Mouse (Mus musculus) megakaryocyte progenitor cell, adult 5-6 weeks (primary cell): Measurements from ENCODE around the gene Gm17622. TPM values are rescaled to one million over a fixed set of nuclear protein-coding genes. Genes with fewer than 3 reads are reported as not detected.

Source experiments
- ATAC-seq: replicated peaks from 2 replicates; pipeline ENCODE4 v1.8.0; 2016; ENCODE audit warnings: mild to moderate bottlenecking, moderate TSS enrichment, inconsistent platforms; ENCODE audit not compliant: poor library complexity
- total RNA-seq, 2 experiments: library from RNA; stranded (forward) in 1 of 2; stranded (reverse) in 1 of 2; fragments of 157-497, 149-512 nt in 1 of 2; fragments of 200-1000 nt in 1 of 2; gene quantifications; 2 replicates each; pipeline versions ENCODE4 v1.2.3 to v1.2.4; 2015 to 2017

Gene Gm17622
- total RNA-seq, 2 experiments from 2014 or later, result not detected

GRCm38 (mm10) chr13:96507541-96507940, 17.0 kb downstream of the Gm17622 start:
- ATAC-seq, result no peak

DNA sequence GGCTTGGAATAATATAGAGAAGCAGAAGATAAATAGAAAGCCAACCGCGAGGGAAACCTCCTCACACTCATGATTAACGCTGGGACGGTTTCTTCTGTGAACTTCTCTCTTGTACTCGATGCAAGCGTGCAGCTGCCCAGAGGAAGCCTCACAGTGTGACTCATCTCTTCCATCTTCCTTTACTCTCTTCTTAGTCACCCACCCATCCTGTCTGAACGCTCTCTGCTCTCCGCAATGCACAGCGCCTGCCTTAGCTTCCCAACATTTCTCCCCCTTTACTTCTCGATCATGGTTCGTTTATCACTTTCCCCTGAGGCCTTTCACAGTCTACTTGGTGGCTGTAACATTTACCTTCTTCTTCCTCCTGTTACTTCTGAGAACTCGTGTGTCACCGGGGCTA, 20.1 kb downstream of the Gm17622 start:
- ATAC-seq, result peak; percentile 81

- no peak for ATAC-seq
Observed at GRCm38 (mm10) chr13:96511262-96511661, 20.7 kb downstream of the Gm17622 start.

DNA sequence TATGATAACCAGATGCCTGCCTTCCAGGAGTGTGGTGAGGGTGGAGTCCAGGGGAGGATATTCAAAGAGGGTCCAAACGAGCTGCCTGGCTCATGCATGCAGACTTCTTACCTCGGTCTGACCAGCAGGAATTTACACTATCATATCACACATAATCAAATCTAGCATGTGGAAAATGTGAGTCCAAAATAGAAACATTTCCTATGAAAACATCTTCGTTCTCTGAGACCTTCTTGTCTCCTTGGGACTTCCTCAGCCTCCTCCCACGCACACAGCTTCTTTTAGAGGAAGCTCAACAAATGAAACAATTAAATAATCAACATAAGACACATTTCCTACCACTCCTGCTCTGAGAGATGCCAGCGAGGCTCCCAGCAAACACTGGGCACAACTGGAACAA, 21.4 kb downstream of the Gm17622 start:
- ATAC-seq, result no peak

- ATAC-seq, result no peak
Observed at GRCm38 (mm10) chr13:96514154-96514942, 23.8 kb downstream of the Gm17622 start.

DNA sequence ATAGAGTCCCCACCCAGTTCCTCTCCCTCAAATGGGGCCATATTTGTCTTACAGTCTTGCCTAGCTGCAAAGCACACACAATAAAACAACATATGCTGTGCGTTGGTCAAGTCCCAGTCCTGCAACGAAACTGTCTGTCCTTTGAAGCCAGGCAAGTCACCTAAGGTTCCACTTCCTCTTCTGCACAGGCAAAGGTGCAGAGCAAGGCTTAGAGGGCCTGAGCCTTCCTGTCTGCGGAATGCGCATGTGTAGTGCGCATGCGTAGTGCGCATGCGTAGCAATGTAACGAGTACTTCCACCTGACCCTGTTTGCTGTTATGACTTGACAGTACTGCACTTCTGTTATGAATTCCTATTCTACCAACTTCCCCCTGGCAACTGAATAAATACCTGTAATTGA, 25.7 kb downstream of the Gm17622 start:
- peak; percentile 37; the same call in 1 of the 2 replicates for ATAC-seq

- no peak for ATAC-seq
Observed at GRCm38 (mm10) chr13:96517335-96517734, 26.8 kb downstream of the Gm17622 start.

- ATAC-seq, result peak; percentile 54
Observed at GRCm38 (mm10) chr13:96521294-96521693, 30.8 kb downstream of the Gm17622 start.

DNA sequence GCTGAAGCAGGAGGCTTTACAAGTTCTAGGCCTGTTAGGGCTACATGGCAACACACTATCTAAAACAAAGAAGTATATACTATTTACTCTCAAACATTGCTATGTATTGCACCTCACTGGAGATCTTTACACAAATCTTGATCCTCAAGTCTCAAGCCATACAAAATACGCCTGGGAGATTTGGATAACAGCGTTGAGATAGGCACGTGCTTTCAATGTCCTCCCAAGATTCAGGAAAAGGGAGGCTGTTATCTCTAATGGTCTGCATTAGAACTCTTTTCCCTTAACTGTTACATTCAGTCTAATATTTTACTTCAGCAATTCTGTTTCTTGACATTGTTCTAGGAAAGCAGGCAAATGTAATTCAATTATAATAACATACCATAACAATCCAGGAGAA, 36.5 kb downstream of the Gm17622 start:
- ATAC-seq, result no peak

DNA sequence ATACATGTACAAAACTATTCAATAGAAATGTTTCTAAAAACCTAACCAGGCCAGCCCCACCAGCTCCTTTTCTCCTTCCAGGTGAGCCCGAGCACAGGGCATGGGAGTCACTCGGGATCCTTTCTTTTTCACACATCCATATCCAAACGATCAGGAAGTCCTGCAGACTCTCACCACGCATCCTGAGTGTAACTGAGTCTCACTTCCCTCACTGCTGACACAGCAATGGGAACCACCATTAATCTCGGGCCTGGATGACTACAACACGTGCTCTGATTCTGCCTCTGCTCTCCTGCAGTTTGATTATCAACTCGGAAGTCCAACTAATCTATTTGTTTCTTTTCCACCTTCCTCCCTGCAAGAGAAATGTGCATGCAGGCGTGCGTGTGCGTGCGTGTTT, 37.3 kb downstream of the Gm17622 start:
- ATAC-seq, result peak; percentile 65

DNA sequence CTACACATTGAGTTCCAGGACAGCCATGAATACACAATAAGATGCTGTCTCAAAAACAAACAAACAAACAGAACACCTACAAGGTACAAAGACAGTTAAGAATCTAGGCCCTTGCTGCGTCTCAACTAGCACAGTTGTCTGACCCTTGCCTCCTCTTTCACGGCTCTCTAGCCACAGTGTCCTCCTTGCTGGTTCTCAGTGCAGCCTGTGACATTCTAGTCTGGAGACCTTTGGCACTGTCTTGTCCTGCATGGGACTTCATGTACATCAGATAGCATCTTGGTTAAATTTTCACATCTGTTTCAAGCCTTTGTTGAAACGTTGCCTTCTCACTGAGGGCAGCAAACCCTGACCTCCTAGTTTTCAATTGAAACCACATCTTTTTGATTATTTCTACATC, 38.2 kb downstream of the Gm17622 start:
- no peak for ATAC-seq

DNA sequence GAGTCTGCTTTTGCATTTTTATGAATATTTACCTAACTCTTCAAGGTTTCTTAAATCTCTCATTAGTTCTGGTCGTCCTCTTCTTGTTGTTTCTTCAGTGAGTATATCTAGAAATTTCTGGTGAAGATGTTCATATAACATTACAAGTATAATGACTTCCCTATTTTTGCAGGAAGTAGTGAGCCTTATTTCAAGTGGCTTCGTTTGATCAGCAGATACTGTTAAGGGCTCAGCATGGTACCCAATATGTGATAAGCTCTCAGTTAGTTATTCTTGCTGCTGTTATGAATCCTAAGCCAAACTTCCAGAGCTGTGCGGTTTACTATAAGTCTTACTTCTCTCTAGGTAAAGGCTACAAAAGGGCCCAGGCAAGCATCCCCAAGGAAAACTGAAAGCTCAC, 39.0 kb downstream of the Gm17622 start:
- no peak for ATAC-seq

- no peak for ATAC-seq
Observed at GRCm38 (mm10) chr13:96530064-96530463, 39.5 kb downstream of the Gm17622 start.

- ATAC-seq, result no peak
Observed at GRCm38 (mm10) chr13:96532176-96532575, 41.6 kb downstream of the Gm17622 start.

- no peak for ATAC-seq
Observed at GRCm38 (mm10) chr13:96533742-96534141, 43.2 kb downstream of the Gm17622 start.

GRCm38 (mm10) chr13:96536821-96537572, 46.5 kb downstream of the Gm17622 start:
- peak; percentile 54 for ATAC-seq

DNA sequence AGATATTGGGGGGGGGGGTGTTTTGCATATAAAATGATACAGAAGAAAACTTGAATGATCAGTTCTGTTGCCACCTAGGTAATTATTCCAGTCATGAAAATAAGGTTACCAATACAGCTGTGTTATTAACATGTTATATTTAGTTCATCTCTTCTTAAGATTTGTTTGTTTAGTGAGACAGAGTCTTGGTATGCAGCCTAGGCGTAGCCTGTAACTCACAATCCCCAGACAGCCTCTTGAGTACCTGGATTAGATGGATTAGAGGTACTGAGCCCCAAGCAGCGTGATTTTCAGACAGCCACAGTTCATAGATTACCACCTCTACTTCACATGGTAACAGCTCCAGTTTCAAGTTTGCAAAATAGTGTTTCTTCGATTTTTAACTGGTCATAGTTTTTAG, 47.6 kb downstream of the Gm17622 start:
- no peak for ATAC-seq

Other genes with a start within 250 kb of the Gm17622 start
- 9.7 and 12.7 TPM in 2 replicates for gene Poc5, start 102.4 kb upstream of the Gm17622 start, total RNA-seq (2015)
- 13.5 and 22.3 TPM in 2 replicates for gene Poc5, start 102.4 kb upstream of the Gm17622 start, total RNA-seq (2017)
- gene Ankdd1b, start 19.5 kb upstream of the Gm17622 start, total RNA-seq (2015), result 0.17 TPM in 1 of 2 replicates, not detected in the other
- 0.04 and 0.14 TPM in 2 replicates for gene Ankdd1b, start 19.5 kb upstream of the Gm17622 start, total RNA-seq (2017)
- 13.5 and 20.9 TPM in 2 replicates for gene Polk, start 51.8 kb downstream of the Gm17622 start, total RNA-seq (2015)
- gene Polk, start 51.8 kb downstream of the Gm17622 start, total RNA-seq (2017), result 9.3 and 14.9 TPM in 2 replicates
- 33.9 and 45.3 TPM in 2 replicates for gene Col4a3bp, start 51.9 kb downstream of the Gm17622 start, total RNA-seq (2015)
- gene Col4a3bp, start 51.9 kb downstream of the Gm17622 start, total RNA-seq (2017), result 43.3 and 43.9 TPM in 2 replicates
- 32.8 and 36.9 TPM in 2 replicates for gene Hmgcr, start 180.2 kb downstream of the Gm17622 start, total RNA-seq (2015)
- gene Hmgcr, start 180.2 kb downstream of the Gm17622 start, total RNA-seq (2017), result 45.5 and 48.1 TPM in 2 replicates